Mouse (Mus musculus): ENCODE results near the gene Gm37240.
"Not testable (repeated sequence)": the region's sequence is repeated elsewhere in the genome, so short reads cannot be mapped to it uniquely, and the experiment has no call there.

- TF ChIP-seq HCFC1 (IDR thresholded peaks at IDR 0.05; ENCODE audit: borderline replicate concordance, insufficient read depth, low read length); CHD2 (IDR thresholded peaks at IDR 0.05; ENCODE audit: low read depth, low read length); ZC3H11A (IDR thresholded peaks at IDR 0.05; ENCODE audit: borderline replicate concordance, low read depth, low read length); ZNF384 (IDR thresholded peaks at IDR 0.05; ENCODE audit: low read depth, low read length); MAFK (IDR thresholded peaks at IDR 0.05; ENCODE audit: insufficient read depth, low read depth, low read length): not testable (repeated sequence)
Observed at GRCm38 (mm10) chr3:84648069-84648468, 1239.2 kb downstream of the Gm37240 start.

Data from ES-E14 (cell line).